Mouse (Mus musculus) kidney, postnatal 0 days (tissue): ENCODE data around the gene Apbb1ip. TPM values are rescaled to one million over a fixed set of nuclear protein-coding genes. Genes with fewer than 3 reads are reported as not detected.
"Not testable (repeated sequence)": the region's sequence is repeated elsewhere in the genome, so short reads cannot be mapped to it uniquely, and the experiment has no call there.

Experiments
- ATAC-seq: fragments of 200-750 bp; cut with Nextera tagmentation; replicated peaks from 2 replicates; pipeline ENCODE4 v1.8.0; 2017; ENCODE audit warnings: low read depth, moderate number of reproducible peaks, moderate TSS enrichment, moderate library complexity; ENCODE audit not compliant: low FRiP score
- DNase-seq: peaks from one replicate; pipeline ENCODE4 v3.0.0-alpha.2; 2016; ENCODE audit warnings: low spot score
- H3K27ac ChIP-seq: fragments of 300-500 bp; sonication (generic); 2 replicates; pipeline ENCODE4 v1.5.1; 2014; ENCODE audit warnings: mild to moderate bottlenecking
- H3K27me3 ChIP-seq: fragments of 300-500 bp; sonication (generic); 2 replicates; pipeline ENCODE4 v1.6.1; 2014; ENCODE audit warnings: low read length, mixed read lengths; ENCODE audit not compliant: insufficient read depth
- H3K36me3 ChIP-seq: fragments of 300-500 bp; sonication (generic); 2 replicates; pipeline ENCODE4 v1.6.1; 2014; ENCODE audit warnings: low read length, mixed read lengths; ENCODE audit not compliant: insufficient read depth
- H3K4me1 ChIP-seq: fragments of 300-500 bp; sonication (generic); replicated peaks from 2 replicates; pipeline ENCODE4 v1.6.1; 2014; ENCODE audit warnings: antibody characterized with exemption, low read length, mixed read lengths; ENCODE audit not compliant: insufficient read depth
- H3K4me2 ChIP-seq: fragments of 300-500 bp; sonication (generic); 2 replicates; pipeline ENCODE4 v1.6.1; 2014; ENCODE audit warnings: mild to moderate bottlenecking, low read length, moderate library complexity, mixed read lengths
- H3K4me3 ChIP-seq: fragments of 300-500 bp; sonication (generic); replicated peaks from 2 replicates; pipeline ENCODE4 v1.5.1; 2014; ENCODE audit warnings: low read depth, low read length
- H3K9ac ChIP-seq: fragments of 300-500 bp; sonication (generic); 2 replicates; pipeline ENCODE4 v1.6.1; 2014; ENCODE audit warnings: low read depth, low read length
- H3K9me3 ChIP-seq: fragments of 300-500 bp; sonication (generic); replicated peaks from 2 replicates; pipeline ENCODE4 v1.6.1; 2016; ENCODE audit warnings: low read length, inconsistent platforms, mixed read lengths
- CTCF ChIP-seq: IDR thresholded peaks from 2 replicates; pipeline ENCODE4 v1.5.1; 2016; ENCODE audit warnings: antibody characterized with exemption, low read depth, mild to moderate bottlenecking, moderate library complexity
- WGBS: fragments of 180-500 bp; shearing (Covaris S2); extraction: QIAGEN DNeasy Blood & Tissue Kit; methylation state at CpG from one replicate; pipeline ENCODE4 v1.1.7; 2014; 5-methylcytosine and 5-hydroxymethylcytosine counted together
- polyA plus RNA-seq: library from polyadenylated mRNA; unstranded; fragments of >200 nt; fragmentation: Nextera tagmentation; extraction: Ambion mirVana; gene quantifications from 2 replicates; pipeline ENCODE4 v1.2.1, GENCODE M21; 2015

Apbb1ip gene
- polyA plus RNA-seq, 1 experiment from 2014 or later: 2.9 TPM

- ATAC-seq (no peak), DNase-seq (no peak)
- Histone ChIP-seq H3K36me3 (no peaks in the 10 kb centered on the region), H3K27me3 (no peaks in the 10 kb centered on the region), H3K9me3 (no peaks in the 10 kb centered on the region), H3K9ac (no peak overlapping the region), H3K27ac (no peak overlapping the region), H3K4me1 (no peaks in the 10 kb centered on the region), H3K4me3 (no peak overlapping the region), H3K4me2 (no peak overlapping the region)
- TF ChIP-seq CTCF: no peak
- WGBS: 75% methylated on average over 2 of the region's 2 CpGs
These were observed 48.4 kb downstream of the Apbb1ip start for GRCm38 (mm10) chr2:22822293-22822692.

- no peak for TF ChIP-seq CTCF
- Histone ChIP-seq H3K4me3 (no peak overlapping the region), H3K27me3 (no peaks in the 10 kb centered on the region), H3K27ac (no peak overlapping the region), H3K4me1 (no peaks in the 10 kb centered on the region), H3K36me3 (no peaks in the 10 kb centered on the region), H3K4me2 (no peak overlapping the region), H3K9me3 (no peaks in the 10 kb centered on the region), H3K9ac (no peak overlapping the region)
- WGBS: 92% methylated on average over 4 of the region's 4 CpGs
- ATAC-seq: no peak
- DNase-seq: no peak
These were observed 71.6 kb downstream of the Apbb1ip start for GRCm38 (mm10) chr2:22845514-22845913.

GRCm38 (mm10) chr2:22851900-22852299 lies 78.0 kb downstream of the Apbb1ip start:
- H3K36me3 ChIP-seq: no peaks in the 10 kb centered on the region
- no peaks in the 10 kb centered on the region for H3K27me3 ChIP-seq
- DNase-seq (no peak), ATAC-seq (no peak)
- TF ChIP-seq CTCF: no peak
- H3K9me3 ChIP-seq: no peaks in the 10 kb centered on the region
- no peak overlapping the region for H3K27ac ChIP-seq
- H3K4me1 ChIP-seq: no peaks in the 10 kb centered on the region
- 83% methylated on average over 4 of the region's 4 CpGs for WGBS
- H3K4me3 ChIP-seq: no peak overlapping the region
- no peak overlapping the region for H3K9ac ChIP-seq
- no peak overlapping the region for H3K4me2 ChIP-seq

GRCm38 (mm10) chr2:22857501-22857900 lies 83.6 kb downstream of the Apbb1ip start:
- no peak for TF ChIP-seq CTCF
- 76% methylated on average over 3 of the region's 3 CpGs for WGBS
- no peak overlapping the region for H3K27ac ChIP-seq
- no peak overlapping the region for H3K9ac ChIP-seq
- H3K9me3 ChIP-seq: no peaks in the 10 kb centered on the region
- H3K4me3 ChIP-seq: no peak overlapping the region
- H3K36me3 ChIP-seq: no peaks in the 10 kb centered on the region
- H3K27me3 ChIP-seq: no peaks in the 10 kb centered on the region
- H3K4me2 ChIP-seq: no peak overlapping the region
- no peak for DNase-seq
- no peak for ATAC-seq
- no peaks in the 10 kb centered on the region for H3K4me1 ChIP-seq

- no peak for ATAC-seq
- WGBS: 87% methylated on average over 2 of the region's 2 CpGs
- H3K4me1 ChIP-seq: no peaks in the 10 kb centered on the region
These were observed 88.3 kb downstream of the Apbb1ip start for GRCm38 (mm10) chr2:22862194-22862593.

GRCm38 (mm10) chr2:22864394-22865037 lies 90.6 kb downstream of the Apbb1ip start:
- not testable (repeated sequence) for H3K36me3 ChIP-seq, H3K9me3 ChIP-seq, H3K4me2 ChIP-seq, H3K27ac ChIP-seq, H3K27me3 ChIP-seq, H3K4me1 ChIP-seq, H3K4me3 ChIP-seq, H3K9ac ChIP-seq
- 1% methylated on average over 6 of the region's 6 CpGs for WGBS
- TF ChIP-seq CTCF: peak; percentile 83
- ATAC-seq (peak; percentile 80; the same call in 1 of the 2 replicates), DNase-seq (peak; percentile 87)

More at GRCm38 (mm10) chr2:22862194-22862593, 88.3 kb downstream of the Apbb1ip start:
- H3K9ac ChIP-seq: no peak overlapping the region
- H3K9me3 ChIP-seq: no peaks in the 10 kb centered on the region
- no peaks in the 10 kb centered on the region for H3K27me3 ChIP-seq
- no peaks in the 10 kb centered on the region for H3K36me3 ChIP-seq
- no peak overlapping the region for H3K4me3 ChIP-seq
- TF ChIP-seq CTCF: no peak
- no peak overlapping the region for H3K27ac ChIP-seq
- H3K4me2 ChIP-seq: no peak overlapping the region
- DNase-seq: no peak

GRCm38 (mm10) chr2:22865818-22866217 lies 91.9 kb downstream of the Apbb1ip start:
- H3K36me3 ChIP-seq: no peaks in the 10 kb centered on the region
- no peak overlapping the region for H3K4me3 ChIP-seq
- no peak for TF ChIP-seq CTCF
- no peaks in the 10 kb centered on the region for H3K4me1 ChIP-seq
- no peak for DNase-seq
- ATAC-seq: no peak
- H3K9ac ChIP-seq: no peak overlapping the region
- no peak overlapping the region for H3K4me2 ChIP-seq
- 90% methylated on average over 1 of the region's 1 CpGs for WGBS
- H3K27ac ChIP-seq: no peak overlapping the region
- H3K9me3 ChIP-seq: no peaks in the 10 kb centered on the region
- no peaks in the 10 kb centered on the region for H3K27me3 ChIP-seq
